Mouse (Mus musculus) adipocyte (in vitro differentiated cells): ENCODE results near the gene Herc2.
A peak's percentile ranks its signal among the peaks of the same experiment; 100 is the strongest.
"Not testable (repeated sequence)": the region's sequence is repeated elsewhere in the genome, so short reads cannot be mapped to it uniquely, and the experiment has no call there.

Experiments used
- DNase-seq: peaks from one replicate; pipeline ENCODE4 v3.0.0-alpha.2; 2016; ENCODE audit warnings: low spot score

The Herc2 gene

GRCm38 (mm10) chr7:56049831-56050321 is at the start of gene Herc2:
TSS of gene Herc2 (plus strand) at chr7:56050196.
- DNase-seq, result peak; percentile 98

DNA sequence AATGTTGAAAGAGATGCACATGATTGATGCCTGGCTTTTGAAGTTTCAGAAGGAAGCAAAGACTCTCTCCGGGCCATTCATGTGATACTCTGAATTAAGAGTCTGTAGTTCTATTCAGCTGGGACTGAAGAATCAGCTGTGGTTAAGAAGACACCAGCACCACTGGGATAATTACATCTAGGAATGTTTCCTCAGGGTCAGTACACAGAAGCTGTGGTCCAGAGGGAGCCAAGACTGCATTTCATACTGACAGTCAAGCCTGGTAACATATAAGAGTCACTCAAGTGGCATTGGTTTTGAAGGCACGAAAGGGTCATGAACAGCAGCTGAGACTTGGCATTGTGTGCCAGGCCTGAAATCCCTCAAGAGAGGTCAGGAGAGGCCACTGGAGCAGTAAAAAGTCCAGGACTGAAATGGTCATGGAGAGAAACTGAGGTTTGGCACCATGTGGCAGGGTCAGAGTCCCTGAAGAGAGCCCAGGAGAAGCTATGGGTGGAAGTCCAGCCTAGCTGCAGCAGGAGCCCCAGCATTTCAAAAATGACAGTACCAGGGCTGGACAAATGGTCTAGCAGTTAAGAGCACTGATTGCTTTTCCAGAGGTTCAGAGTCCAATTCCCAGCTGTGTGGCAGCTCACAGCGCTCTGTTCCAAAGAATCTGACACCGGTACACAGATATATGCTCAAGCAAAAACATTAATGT is 39.5 kb upstream of the Herc2 start:
- peak; percentile 36 for DNase-seq

DNA sequence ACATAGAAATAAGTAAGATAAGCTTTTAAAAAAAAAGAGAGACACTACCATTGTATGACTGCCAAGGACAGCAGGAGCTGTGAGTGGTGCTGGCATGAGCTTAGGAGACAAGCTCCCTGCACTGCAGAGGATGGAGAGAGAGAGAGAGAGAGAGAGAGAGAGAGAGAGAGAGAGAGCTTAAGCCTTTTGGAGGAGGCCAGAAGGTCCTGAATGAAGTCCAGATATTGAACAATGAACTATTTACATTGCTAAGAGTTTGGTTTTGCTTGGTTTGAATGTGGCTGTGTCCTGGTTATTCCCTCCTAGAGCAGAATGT is 39.0 kb upstream of the Herc2 start:
- DNase-seq, result no peak

- DNase-seq, result no peak
Observed at GRCm38 (mm10) chr7:56013261-56014001, 36.6 kb upstream of the Herc2 start.

DNA sequence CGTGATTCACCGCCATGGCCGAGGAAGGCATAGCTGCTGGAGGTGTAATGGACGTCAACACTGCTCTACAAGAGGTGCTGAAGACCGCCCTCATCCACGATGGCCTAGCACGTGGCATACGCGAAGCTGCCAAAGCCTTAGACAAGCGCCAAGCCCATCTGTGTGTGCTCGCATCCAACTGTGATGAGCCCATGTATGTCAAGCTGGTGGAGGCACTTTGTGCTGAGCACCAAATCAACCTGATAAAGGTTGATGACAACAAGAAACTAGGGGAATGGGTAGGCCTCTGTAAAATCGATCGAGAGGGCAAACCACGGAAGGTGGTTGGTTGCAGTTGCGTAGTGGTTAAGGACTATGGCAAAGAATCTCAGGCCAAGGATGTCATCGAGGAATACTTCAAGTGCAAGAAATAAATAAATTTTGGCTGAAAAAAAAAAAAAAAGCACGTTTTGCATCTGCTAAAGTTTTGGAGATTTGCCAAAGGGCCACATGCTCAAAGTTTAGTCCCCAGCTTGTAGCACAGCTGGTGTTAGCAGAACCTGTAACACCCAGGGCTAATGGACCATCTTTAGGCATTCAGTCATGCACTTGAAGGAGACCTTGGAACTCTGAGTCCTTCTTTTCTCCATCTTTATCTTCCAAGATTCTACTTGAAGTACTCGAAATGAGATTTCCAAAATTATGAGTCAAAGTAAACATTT is 35.8 kb upstream of the Herc2 start:
- not testable (repeated sequence) for DNase-seq

- no peak for DNase-seq
Observed at GRCm38 (mm10) chr7:56015172-56015571, 34.8 kb upstream of the Herc2 start.

DNA sequence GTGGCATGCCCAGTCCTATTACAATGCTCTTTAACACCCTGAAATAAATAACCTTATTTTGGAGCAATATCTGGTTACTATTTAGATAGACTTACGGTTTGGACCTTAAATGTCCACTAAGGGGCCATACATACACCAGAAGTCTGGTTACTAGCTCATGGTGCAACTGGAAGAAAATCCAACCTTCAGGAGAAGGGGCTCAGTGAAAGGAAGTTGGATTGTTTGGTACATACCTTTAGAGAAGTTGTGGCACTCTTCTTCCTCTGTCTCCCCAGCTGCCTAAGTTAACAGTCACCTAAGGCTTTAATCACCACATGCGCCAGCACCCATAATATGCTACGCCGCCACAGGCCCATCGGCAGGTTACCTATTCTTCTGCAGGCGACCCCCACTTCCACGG is 34.2 kb upstream of the Herc2 start:
- DNase-seq, result no peak

DNA sequence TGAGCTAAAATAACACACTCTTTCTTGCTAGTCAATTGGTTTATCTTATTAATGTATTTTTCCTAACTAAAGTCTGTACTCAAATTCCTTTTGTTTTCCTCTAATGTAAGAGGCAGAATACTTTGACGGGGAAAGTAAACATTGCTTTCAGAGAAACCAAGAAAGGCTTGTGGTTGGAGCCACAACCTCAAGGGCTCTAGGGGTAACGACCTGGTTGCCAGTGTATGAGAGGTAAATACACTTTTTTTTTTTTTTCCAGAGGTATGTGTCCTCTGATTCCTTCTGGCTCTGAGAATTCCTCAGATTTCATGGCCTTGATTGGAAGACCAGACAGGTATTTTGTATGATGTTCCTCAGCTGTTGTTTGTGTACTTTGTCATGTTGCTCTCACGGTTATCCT is 32.2 kb upstream of the Herc2 start:
- DNase-seq, result no peak

DNA sequence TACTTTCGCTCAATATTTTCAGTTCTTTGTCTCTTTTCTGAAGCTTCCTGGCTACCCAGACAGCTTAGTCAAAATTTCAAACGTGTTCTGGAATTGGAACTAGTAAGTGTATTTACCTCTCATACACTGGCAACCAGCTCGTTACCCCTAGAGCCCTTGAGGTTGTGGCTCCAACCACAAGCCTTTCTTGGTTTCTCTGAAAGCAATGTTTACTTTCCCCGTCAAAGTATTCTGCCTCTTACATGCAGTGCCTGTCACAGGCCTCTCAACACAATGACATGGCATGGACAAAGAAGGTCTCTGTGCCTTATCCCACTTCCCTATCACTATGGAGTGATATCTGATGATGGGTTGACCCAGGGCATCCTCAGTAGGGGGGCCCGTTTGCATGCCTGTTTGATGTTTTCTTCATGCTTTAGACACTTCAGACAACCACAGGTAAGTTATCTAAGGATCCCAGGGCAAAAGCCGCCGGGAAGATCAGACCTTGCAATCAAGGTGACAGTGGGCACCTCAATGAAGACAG is 31.5 kb upstream of the Herc2 start:
- DNase-seq, result no peak

GRCm38 (mm10) chr7:56018972-56019929 is 30.7 kb upstream of the Herc2 start:
- DNase-seq, result peak; percentile 29

- no peak for DNase-seq
Observed at GRCm38 (mm10) chr7:56019930-56020253, 30.1 kb upstream of the Herc2 start, which contains the start of gene Nipa1. TSS of gene Nipa1 (minus strand) at chr7:56019954.

DNA sequence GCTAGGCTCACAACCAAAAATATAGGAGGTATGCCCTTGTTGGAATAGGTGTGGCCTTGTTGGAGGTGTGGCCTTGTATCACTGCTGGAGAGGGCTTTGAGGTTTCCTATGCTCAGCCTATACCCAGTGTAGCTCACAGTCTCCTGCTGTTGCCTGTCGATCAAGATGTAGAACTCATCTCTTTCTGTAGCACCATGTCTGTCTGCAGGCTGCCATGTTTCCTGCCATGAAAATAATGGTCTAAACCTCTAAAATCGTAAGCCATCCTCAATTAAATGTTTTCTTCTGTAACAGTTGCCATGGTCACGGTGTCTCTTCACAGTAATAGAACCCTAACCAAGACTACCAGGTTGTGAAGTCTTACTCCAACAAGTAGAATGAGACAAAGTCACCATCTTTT is 26.4 kb upstream of the Herc2 start:
- DNase-seq, result no peak

DNA sequence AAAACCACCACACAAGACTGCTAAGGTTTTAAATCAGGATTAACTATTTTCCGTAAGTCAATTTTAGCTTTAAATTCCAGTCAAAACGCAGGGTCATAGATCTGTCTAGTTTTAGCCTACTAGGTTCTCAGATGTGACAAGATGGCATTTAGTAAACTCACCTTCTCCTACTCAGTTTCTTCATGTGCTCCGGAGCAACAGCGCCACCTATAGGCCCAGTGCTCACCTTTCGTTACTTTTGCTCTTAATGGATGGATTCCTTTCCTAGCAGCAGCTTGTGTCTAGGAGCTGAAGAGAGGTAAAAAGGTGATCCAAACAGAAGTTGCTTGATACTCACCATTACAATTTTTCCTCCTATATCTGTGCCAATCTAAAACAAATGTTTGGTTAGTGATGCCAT is 7.6 kb upstream of the Herc2 start:
- DNase-seq, result peak; percentile 73

GRCm38 (mm10) chr7:56043577-56044266 is 6.3 kb upstream of the Herc2 start:
- no peak for DNase-seq

GRCm38 (mm10) chr7:56044267-56044629 is 5.7 kb upstream of the Herc2 start:
- DNase-seq, result no peak

DNA sequence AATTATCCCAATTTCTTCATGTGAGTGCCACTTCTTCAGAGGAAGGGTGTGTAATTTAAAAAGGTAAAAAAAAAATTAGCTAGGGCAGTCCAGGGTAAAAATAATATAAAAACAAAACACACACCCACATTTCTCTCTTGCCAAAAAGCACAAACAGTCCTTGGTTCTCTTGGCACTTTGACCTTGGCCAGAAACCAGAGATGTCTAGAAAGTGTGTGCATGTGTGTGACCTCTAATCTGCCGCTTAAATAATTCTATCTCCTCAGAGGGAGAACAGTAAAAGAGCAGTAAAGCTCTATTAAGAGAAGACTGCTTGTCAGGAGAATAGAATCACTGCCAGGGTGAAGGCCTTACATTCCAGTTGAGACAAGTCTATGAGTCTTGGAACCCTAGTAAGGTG is 2.8 kb upstream of the Herc2 start:
- peak; percentile 31 for DNase-seq

DNA sequence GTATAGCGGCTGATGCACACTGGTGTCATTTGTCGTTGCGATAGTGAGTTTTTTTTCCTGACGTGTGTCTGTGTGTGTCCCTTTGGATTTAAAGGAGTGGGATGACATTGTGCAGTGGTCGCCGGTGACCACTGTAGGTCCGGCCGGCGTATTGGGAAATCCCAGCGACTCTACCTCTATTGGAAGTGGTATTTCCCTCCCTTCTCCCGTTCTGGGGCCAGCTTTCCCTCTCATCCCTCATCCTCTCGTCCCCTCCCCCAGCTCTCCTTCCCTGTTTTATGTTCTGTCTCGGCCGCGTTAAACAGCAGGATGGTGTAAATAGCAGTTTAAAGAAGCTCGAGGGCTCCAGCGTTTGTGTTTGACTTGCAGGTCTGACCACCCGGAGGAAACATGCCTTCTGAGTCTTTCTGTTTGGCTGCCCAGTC is 503 bp downstream of the Herc2 start:
- peak; percentile 42 for DNase-seq

- DNase-seq, result no peak
Observed at GRCm38 (mm10) chr7:56052996-56053395, 3.0 kb downstream of the Herc2 start.

GRCm38 (mm10) chr7:56055338-56055737 is 5.3 kb downstream of the Herc2 start:
- DNase-seq, result no peak

- peak; percentile 55 for DNase-seq
Observed at GRCm38 (mm10) chr7:56064876-56065275, 14.9 kb downstream of the Herc2 start.

DNA sequence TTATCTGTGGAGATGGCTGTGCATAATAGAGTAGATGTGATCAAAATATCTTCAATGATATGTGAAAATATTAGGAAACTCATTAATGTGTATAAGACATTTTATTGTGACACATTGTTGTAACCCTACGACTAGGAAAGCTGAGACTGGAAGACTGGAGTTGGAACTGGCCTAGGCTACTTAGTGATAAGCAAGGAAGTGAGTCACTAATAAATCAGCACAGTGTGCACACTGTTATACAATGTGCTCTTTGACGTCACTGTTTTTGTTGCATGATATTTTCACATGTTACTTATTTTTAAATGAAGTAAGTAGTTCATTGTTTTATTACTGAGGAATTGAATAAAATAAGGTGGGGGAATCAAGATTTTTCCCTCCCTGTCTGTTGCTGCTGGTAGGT is 16.1 kb downstream of the Herc2 start:
- no peak for DNase-seq
